Mouse (Mus musculus) induced T-regulatory cell, adult 2 months (primary cell): Measurements from ENCODE around the gene Hist1h4c.

Source experiments
- DNase-seq: peaks from one replicate; pipeline ENCODE4 v3.0.0-alpha.2; 2012; ENCODE audit warnings: low read depth

The Hist1h4c gene

GRCm38 (mm10) chr13:23695514-23695913, 2.7 kb downstream of the Hist1h4c start, which contains the start of gene Hist1h1t:
Gene Hist1h1t (plus strand): TSS chr13:23695814.
- DNase-seq, result no peak

GRCm38 (mm10) chr13:23694956-23695355, 3.3 kb downstream of the Hist1h4c start:
- no peak for DNase-seq

- DNase-seq, result no peak
Measured at GRCm38 (mm10) chr13:23693856-23694440, 4.3 kb downstream of the Hist1h4c start.

- DNase-seq, result no peak
Measured at GRCm38 (mm10) chr13:23689459-23689858, 8.8 kb downstream of the Hist1h4c start.

GRCm38 (mm10) chr13:23688956-23689355, 9.3 kb downstream of the Hist1h4c start:
- no peak for DNase-seq

- no peak for DNase-seq
Measured at GRCm38 (mm10) chr13:23687907-23688306, 10.3 kb downstream of the Hist1h4c start.

GRCm38 (mm10) chr13:23687181-23687580, 11.1 kb downstream of the Hist1h4c start:
- no peak for DNase-seq

GRCm38 (mm10) chr13:23685966-23686365, 12.3 kb downstream of the Hist1h4c start:
- DNase-seq, result peak; percentile 39

- DNase-seq, result no peak
Measured at GRCm38 (mm10) chr13:23685121-23685861, 13.0 kb downstream of the Hist1h4c start.

GRCm38 (mm10) chr13:23684295-23684945, 13.8 kb downstream of the Hist1h4c start:
- DNase-seq, result peak; percentile 92

- peak; percentile 98 for DNase-seq
Measured at GRCm38 (mm10) chr13:23683755-23684281, 14.4 kb downstream of the Hist1h4c start, which contains the start of the genes Hist1h2ac and Hist1h2bc. Gene Hist1h2ac (minus strand): TSS chr13:23683948. Gene Hist1h2bc (plus strand): TSS chr13:23684199.

- DNase-seq, result peak; percentile 65
Measured at GRCm38 (mm10) chr13:23682947-23683754, 15.1 kb downstream of the Hist1h4c start.

- DNase-seq, result peak; percentile 25
Measured at GRCm38 (mm10) chr13:23682623-23682946, 15.7 kb downstream of the Hist1h4c start.

- no peak for DNase-seq
Measured at GRCm38 (mm10) chr13:23681990-23682582, 16.2 kb downstream of the Hist1h4c start.

- no peak for DNase-seq
Measured at GRCm38 (mm10) chr13:23662536-23662935, 35.7 kb downstream of the Hist1h4c start.

- DNase-seq, result no peak
Measured at GRCm38 (mm10) chr13:23659636-23660366, 38.5 kb downstream of the Hist1h4c start.
